Mouse (Mus musculus) c-Kit-negative CD71-positive TER-119-positive erythroid progenitor cells, embryonic 14.5 days (primary cell): Measurements from ENCODE around the gene Tmem217.
"Not testable (repeated sequence)": the region's sequence is repeated elsewhere in the genome, so short reads cannot be mapped to it uniquely, and the experiment has no call there.

ENCODE experiments used
- DNase-seq: peaks from one replicate; pipeline ENCODE4 v3.0.0-alpha.2; 2013; ENCODE audit warnings: low read depth, low spot score

The Tmem217 gene

GRCm38 (mm10) chr17:29503700-29504099, 48.5 kb downstream of the Tmem217 start:
- no peak for DNase-seq

GRCm38 (mm10) chr17:29502669-29503665, 49.2 kb downstream of the Tmem217 start:
- DNase-seq, result no peak

- DNase-seq, result no peak
Observed at GRCm38 (mm10) chr17:29502005-29502668, 50.0 kb downstream of the Tmem217 start.

GRCm38 (mm10) chr17:29500802-29501469, 51.2 kb downstream of the Tmem217 start:
- DNase-seq, result peak; percentile 77

- no peak for DNase-seq
Observed at GRCm38 (mm10) chr17:29500243-29500740, 51.9 kb downstream of the Tmem217 start.

GRCm38 (mm10) chr17:29499511-29499910, 52.7 kb downstream of the Tmem217 start:
- peak; percentile 89 for DNase-seq

GRCm38 (mm10) chr17:29498952-29499351, 53.2 kb downstream of the Tmem217 start:
- not testable (repeated sequence) for DNase-seq

GRCm38 (mm10) chr17:29498028-29498427, 54.2 kb downstream of the Tmem217 start:
- DNase-seq, result no peak

- not testable (repeated sequence) for DNase-seq
Observed at GRCm38 (mm10) chr17:29497481-29497880, 54.7 kb downstream of the Tmem217 start.

- DNase-seq, result no peak
Observed at GRCm38 (mm10) chr17:29497071-29497354, 55.2 kb downstream of the Tmem217 start.

- no peak for DNase-seq
Observed at GRCm38 (mm10) chr17:29496211-29497070, 55.7 kb downstream of the Tmem217 start.

GRCm38 (mm10) chr17:29494732-29495076, 57.5 kb downstream of the Tmem217 start:
- DNase-seq, result no peak

GRCm38 (mm10) chr17:29494062-29494731, 58.0 kb downstream of the Tmem217 start:
- DNase-seq, result no peak

- no peak for DNase-seq
Observed at GRCm38 (mm10) chr17:29493461-29493980, 58.7 kb downstream of the Tmem217 start.

- DNase-seq, result peak; percentile 78
Observed at GRCm38 (mm10) chr17:29492269-29493191, 59.7 kb downstream of the Tmem217 start.

- no peak for DNase-seq
Observed at GRCm38 (mm10) chr17:29491591-29492268, 60.5 kb downstream of the Tmem217 start.

- DNase-seq, result no peak
Observed at GRCm38 (mm10) chr17:29490713-29491581, 61.2 kb downstream of the Tmem217 start, which contains the start of gene Pim1. Gene Pim1, plus strand, starts transcription at chr17:29490753.
